In the genomic region with DNA sequence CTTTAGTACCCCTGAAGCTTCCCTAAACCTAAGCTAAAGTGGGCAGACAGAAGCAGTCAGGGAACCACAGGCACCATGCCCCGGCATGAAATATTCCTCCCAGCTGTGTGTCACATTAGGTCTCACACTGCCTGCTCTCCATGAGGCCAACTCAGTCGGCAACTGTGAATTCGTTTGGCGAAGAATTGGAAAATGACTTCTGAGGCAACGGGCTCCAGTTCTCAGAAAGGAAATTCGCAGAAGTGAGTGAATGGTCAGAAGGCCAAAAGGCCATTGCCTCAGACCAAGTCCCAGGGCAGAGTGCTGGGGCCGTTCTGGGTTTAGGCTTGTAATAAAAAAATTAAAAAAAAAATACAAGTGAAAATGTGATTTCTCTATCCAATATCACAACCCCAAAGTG, we compare ENCODE assay signal across 17 mouse cellular contexts. TPM values are rescaled to one million over a fixed set of nuclear protein-coding genes. Genes with fewer than 3 reads are reported as not detected.
DNase-seq lines count a peak whose midpoint lies in the region; ATAC-seq lines count a peak whose summit lies in the region.
"Had no signal": no experiment of that assay in that cellular context is flagged by ENCODE, and none has a peak within 500 bp of the region (broad histone marks: within the 10 kb centered on the region; RNA-seq: fewer than 3 reads in every experiment).

No protein-coding gene starts in this region.

- intact Hi-C loops in gastrocnemius, postnatal 36 days (cut with DNase I) = no loop called here

- no peak overlapping the region for H3K27ac ChIP-seq in kidney, embryonic 16.5 days (ENCODE audit: low read length)
- H3K27ac ChIP-seq: embryonic facial prominence, embryonic 12.5 days; forebrain, embryonic 10.5 days; hindbrain, embryonic 12.5 days had no signal

- ATAC-seq in kidney, embryonic 16.5 days (ENCODE audit: low FRiP score, low TSS enrichment) = no peak
- no peak for ATAC-seq in megakaryocyte progenitor cell, adult 5-6 weeks (replicated peaks; ENCODE audit: poor library complexity)

- peak; percentile 21 for DNase-seq in kidney, adult 18-20 months
- peak; percentile 7 for DNase-seq in adrenal gland, postnatal 25 days
- DNase-seq in gastrocnemius, postnatal 36 days = peak; percentile 44 to 57
- DNase-seq in lung, postnatal 10 days = peak; percentile 10
- no peak for DNase-seq in right cerebral cortex, postnatal 10 days (ENCODE audit: low spot score in 2 of 2)
- DNase-seq in frontal cortex, postnatal 14 days (ENCODE audit: low spot score in 2 of 2) = no peak
- DNase-seq: cerebellum, postnatal 25 days; layer of hippocampus, postnatal 36 days; right cerebral cortex, postnatal 14 days; thymus, postnatal 25 days had no signal

- H3K9me3 ChIP-seq in kidney, embryonic 16.5 days (ENCODE audit: low read length) = no peaks in the 10 kb centered on the region
- H3K9me3 ChIP-seq: embryonic facial prominence, embryonic 12.5 days; forebrain, embryonic 10.5 days; hindbrain, embryonic 12.5 days had no signal

- 64% methylated on average over 7 of the region's 7 CpGs for WGBS in kidney, embryonic 16.5 days

- H3K4me1 ChIP-seq in kidney, embryonic 16.5 days (ENCODE audit: insufficient read depth, low read length) = no peaks in the 10 kb centered on the region; the same call in 1 of the 2 replicates
- H3K4me1 ChIP-seq: hindbrain, embryonic 12.5 days had no signal

- H3K4me3 ChIP-seq in kidney, embryonic 16.5 days (ENCODE audit: low read length) = no peak overlapping the region
- H3K4me3 ChIP-seq: embryonic facial prominence, embryonic 12.5 days; forebrain, embryonic 10.5 days; hindbrain, embryonic 12.5 days had no signal

- no peak overlapping the region for H3K9ac ChIP-seq in kidney, embryonic 16.5 days (replicated peaks; ENCODE audit: low read length)
- H3K9ac ChIP-seq: embryonic facial prominence, embryonic 12.5 days; hindbrain, embryonic 12.5 days had no signal

- H3K36me3 ChIP-seq in kidney, embryonic 16.5 days (ENCODE audit: insufficient read depth, low read length) = no peaks in the 10 kb centered on the region
- H3K36me3 ChIP-seq: embryonic facial prominence, embryonic 12.5 days; forebrain, embryonic 10.5 days; hindbrain, embryonic 12.5 days had no signal

- H3K4me2 ChIP-seq in kidney, embryonic 16.5 days (replicated peaks; ENCODE audit: low read depth, low read length) = no peak overlapping the region
- H3K4me2 ChIP-seq: embryonic facial prominence, embryonic 12.5 days; hindbrain, embryonic 12.5 days; liver, embryonic 11.5 days had no signal

- no peaks in the 10 kb centered on the region for H3K27me3 ChIP-seq in kidney, embryonic 16.5 days (ENCODE audit: insufficient read depth, low read length)
- H3K27me3 ChIP-seq: embryonic facial prominence, embryonic 12.5 days; hindbrain, embryonic 12.5 days had no signal

RNA-seq across cellular contexts. Expression of gene Igf1, which starts 43.9 kb away (rescaled TPM):
- 30.5 and 32.4 TPM in 2 replicates for polyA plus RNA-seq in kidney, embryonic 16.5 days (2015; fragmentation: Nextera tagmentation; extraction: Ambion mirVana)
- total RNA-seq in adrenal gland, postnatal 25 days (2021) = 8.0 and 13.0 TPM in 2 replicates
- 10 to 100 TPM; 18.4 to 31.9 TPM for total RNA-seq in gastrocnemius, postnatal 36 days (2021)
- total RNA-seq in megakaryocyte progenitor cell, adult 5-6 weeks (2015) = 0.10 and 0.49 TPM in 2 replicates
- total RNA-seq in megakaryocyte progenitor cell, adult 5-6 weeks (2017) = 0.04 TPM in 1 of 2 replicates, not detected in the other
- total RNA-seq: MEL had no signal

Comparison
In these comparisons a context has a peak if more than half of its experiments do, and no peak if none do; other contexts are left out.
1. DNase-seq: peak in kidney, adult 18-20 months (single experiment), adrenal gland, postnatal 25 days (single experiment), gastrocnemius, postnatal 36 days (2 of 2) and lung, postnatal 10 days (single experiment); none in right cerebral cortex, postnatal 10 days (0 of 2) and frontal cortex, postnatal 14 days (0 of 2).